Mouse (Mus musculus): Measurements from ENCODE around the gene Sel1l2. TPM values are rescaled to one million over a fixed set of nuclear protein-coding genes. Genes with fewer than 3 reads are reported as not detected.

Sel1l2 gene
- not detected in 2 replicates for polyA plus RNA-seq (2015; fragmentation: Nextera tagmentation; extraction: Ambion mirVana)

GRCm38 (mm10) chr2:140389525-140389924 lies at the start of gene Sel1l2:
Gene Sel1l2 (minus strand): TSS chr2:140389706.

DNA sequence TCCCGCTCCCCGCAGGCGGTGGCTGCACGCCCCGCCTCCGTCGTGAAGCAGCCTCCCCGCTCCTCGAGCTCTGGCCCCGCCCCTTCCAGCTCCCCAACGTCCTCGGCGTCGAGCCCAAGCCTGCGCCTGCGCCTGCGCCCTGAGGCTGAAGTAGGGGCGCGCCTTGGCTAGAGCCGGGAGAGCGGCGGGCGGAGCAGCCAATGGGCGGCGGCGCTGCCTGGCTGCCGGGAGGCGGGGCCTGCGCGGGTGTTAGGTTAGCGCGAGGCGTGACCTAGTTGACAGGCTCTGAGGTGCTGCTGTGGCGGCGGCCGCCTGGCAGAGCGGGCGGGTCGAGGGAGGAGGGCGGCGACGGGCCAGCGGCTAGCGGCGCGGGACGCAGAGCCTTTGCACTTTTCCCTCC lies 5.7 kb upstream of the Sel1l2 start, which contains the start of gene Macrod2:
Macrod2 (plus strand) TSS at position 131 of the 400 bp plus-strand sequence.

Other genes with a start within 250 kb of the Sel1l2 start
- not detected in 2 replicates for gene Gm17374, start 237.7 kb downstream of the Sel1l2 start, polyA plus RNA-seq (2015; fragmentation: Nextera tagmentation; extraction: Ambion mirVana)
- 13.9 and 17.2 TPM in 2 replicates for gene Esf1, start 219.1 kb downstream of the Sel1l2 start, polyA plus RNA-seq (2015; fragmentation: Nextera tagmentation; extraction: Ambion mirVana)
- gene Ndufaf5, start 219.1 kb downstream of the Sel1l2 start, polyA plus RNA-seq (2015; fragmentation: Nextera tagmentation; extraction: Ambion mirVana) = 12.5 and 12.7 TPM in 2 replicates
- gene Macrod2, start 5.6 kb upstream of the Sel1l2 start, polyA plus RNA-seq (2015; fragmentation: Nextera tagmentation; extraction: Ambion mirVana) = 26.2 and 30.8 TPM in 2 replicates